Mouse (Mus musculus) intestine, embryonic 15.5 days (tissue): ENCODE results near the gene Simc1. TPM values are rescaled to one million over a fixed set of nuclear protein-coding genes. Genes with fewer than 3 reads are reported as not detected.

Experiments
- ATAC-seq: fragments of 200-750 bp; cut with Nextera tagmentation; 2 replicates; pipeline ENCODE4 v1.8.0; 2017; ENCODE audit warnings: moderate TSS enrichment, moderate library complexity
- H3K27ac ChIP-seq: fragments of 300-500 bp; sonication (generic); 2 replicates; pipeline ENCODE4 v1.5.1; 2015; ENCODE audit warnings: mild to moderate bottlenecking, inconsistent platforms
- H3K27me3 ChIP-seq: fragments of 300-500 bp; sonication (generic); replicated peaks from 2 replicates; pipeline ENCODE4 v1.6.1; 2015; ENCODE audit warnings: inconsistent platforms
- H3K36me3 ChIP-seq: fragments of 300-500 bp; sonication (generic); 2 replicates; pipeline ENCODE4 v1.6.1; 2015; ENCODE audit warnings: inconsistent platforms
- H3K4me1 ChIP-seq: fragments of 300-500 bp; sonication (generic); replicated peaks from 2 replicates; pipeline ENCODE4 v1.6.1; 2015; ENCODE audit warnings: inconsistent platforms
- H3K4me2 ChIP-seq: fragments of 300-500 bp; sonication (generic); replicated peaks from 2 replicates; pipeline ENCODE4 v1.6.1; 2015; ENCODE audit warnings: mild to moderate bottlenecking, inconsistent platforms
- H3K4me3 ChIP-seq: fragments of 300-500 bp; sonication (generic); replicated peaks from 2 replicates; pipeline ENCODE4 v1.5.1; 2015; ENCODE audit warnings: inconsistent platforms
- H3K9ac ChIP-seq: fragments of 300-500 bp; sonication (generic); 2 replicates; pipeline ENCODE4 v1.6.1; 2015; ENCODE audit warnings: inconsistent platforms
- H3K9me3 ChIP-seq: fragments of 300-500 bp; sonication (generic); 2 replicates; pipeline ENCODE4 v1.6.1; 2016; ENCODE audit warnings: inconsistent platforms
- WGBS: fragments of 180-500 bp; shearing (Covaris S2); methylation state at CpG from one replicate; pipeline ENCODE4 v1.1.7; 2015; 5-methylcytosine and 5-hydroxymethylcytosine counted together
- polyA plus RNA-seq: library from polyadenylated mRNA; unstranded; fragments of >200 nt; fragmentation: Nextera tagmentation; extraction: Ambion mirVana; gene quantifications from 2 replicates; pipeline ENCODE4 v1.2.1, GENCODE M21; 2015

The Simc1 gene
- polyA plus RNA-seq, 1 experiment from 2014 or later: 6.3 TPM

DNA sequence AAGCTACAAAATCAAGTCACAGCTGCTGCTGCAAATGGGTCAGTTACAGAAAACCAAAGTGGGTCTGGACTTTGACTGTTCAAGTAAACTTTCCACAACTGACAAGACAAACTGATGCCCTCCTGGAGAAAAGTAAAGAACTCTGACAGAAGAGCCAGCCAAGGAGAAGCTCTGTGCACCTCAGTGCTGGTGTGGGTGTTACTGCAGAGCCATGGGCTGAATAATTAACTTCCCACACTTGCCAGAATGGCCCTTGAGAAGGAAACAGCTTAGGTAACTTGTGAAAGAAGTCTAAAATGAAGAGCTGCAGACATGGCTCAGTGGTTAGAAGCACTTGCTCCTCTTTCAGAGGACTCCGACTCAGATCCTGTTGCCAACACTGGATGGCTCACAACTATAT, 54.1 kb downstream of the Simc1 start:
- Histone ChIP-seq H3K9me3 (no peaks in the 10 kb centered on the region), H3K27me3 (no peaks in the 10 kb centered on the region), H3K4me3 (no peak overlapping the region), H3K4me1 (no peaks in the 10 kb centered on the region), H3K9ac (no peak overlapping the region), H3K4me2 (no peak overlapping the region), H3K36me3 (peaks cover 40% of the 10 kb centered on the region), H3K27ac (no peak overlapping the region)
- ATAC-seq: no peak
- 93% methylated on average over 1 of the region's 1 CpGs for WGBS

DNA sequence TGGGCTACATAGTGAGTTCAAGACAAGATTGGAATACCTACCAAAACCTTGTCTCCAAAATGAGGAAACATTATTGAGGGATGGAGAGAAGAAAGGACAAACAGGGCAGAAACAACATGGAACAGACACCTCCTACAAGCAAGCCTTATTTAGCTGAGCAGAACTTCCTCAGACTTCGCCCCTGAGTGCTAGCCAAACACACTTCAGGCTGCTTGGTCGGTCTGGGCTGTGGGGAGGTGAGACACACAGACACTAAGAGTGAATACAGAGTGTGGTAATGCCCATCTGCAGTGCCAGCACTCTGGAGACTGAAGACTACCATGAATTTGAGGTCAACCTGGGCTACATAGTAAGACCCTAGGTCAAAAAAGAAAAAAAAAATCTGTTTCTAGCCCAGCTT, 56.1 kb downstream of the Simc1 start:
- H3K4me3 ChIP-seq: no peak overlapping the region
- H3K9ac ChIP-seq: no peak overlapping the region
- no peak for ATAC-seq
- no peak overlapping the region for H3K4me2 ChIP-seq
- 93% methylated on average over 2 of the region's 2 CpGs for WGBS
- H3K27ac ChIP-seq: no peak overlapping the region
- no peaks in the 10 kb centered on the region for H3K9me3 ChIP-seq
- H3K27me3 ChIP-seq: no peaks in the 10 kb centered on the region
- H3K4me1 ChIP-seq: peaks cover 5% of the 10 kb centered on the region; the same call in 1 of the 2 replicates
- H3K36me3 ChIP-seq: peaks cover 25% of the 10 kb centered on the region

DNA sequence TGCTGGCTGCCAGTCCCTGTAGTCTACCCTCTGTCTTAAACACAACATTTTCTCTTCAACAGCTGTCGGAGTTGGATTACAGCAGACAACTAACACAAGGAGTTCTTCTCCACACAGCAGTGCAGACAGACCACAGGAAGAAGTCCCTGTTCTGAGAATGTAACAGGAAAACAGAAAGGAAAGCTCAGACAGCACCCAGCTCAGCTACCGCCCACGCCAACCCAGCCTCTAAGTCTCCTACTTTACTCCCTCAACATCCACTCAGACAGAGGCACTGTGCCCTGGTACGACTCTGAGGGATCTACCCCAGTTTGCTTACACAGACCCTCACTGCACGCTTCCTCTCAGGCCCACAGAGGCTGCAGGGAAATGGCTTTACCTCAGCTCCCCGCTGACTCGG, 57.0 kb downstream of the Simc1 start:
- Histone ChIP-seq H3K4me1 (peaks cover 8% of the 10 kb centered on the region; the same call in 1 of the 2 replicates), H3K36me3 (peaks cover 25% of the 10 kb centered on the region), H3K4me2 (no peak overlapping the region), H3K27me3 (no peaks in the 10 kb centered on the region), H3K4me3 (no peak overlapping the region), H3K27ac (no peak overlapping the region), H3K9ac (no peak overlapping the region), H3K9me3 (no peaks in the 10 kb centered on the region)
- ATAC-seq: no peak
- WGBS: 94% methylated on average over 7 of the region's 7 CpGs

DNA sequence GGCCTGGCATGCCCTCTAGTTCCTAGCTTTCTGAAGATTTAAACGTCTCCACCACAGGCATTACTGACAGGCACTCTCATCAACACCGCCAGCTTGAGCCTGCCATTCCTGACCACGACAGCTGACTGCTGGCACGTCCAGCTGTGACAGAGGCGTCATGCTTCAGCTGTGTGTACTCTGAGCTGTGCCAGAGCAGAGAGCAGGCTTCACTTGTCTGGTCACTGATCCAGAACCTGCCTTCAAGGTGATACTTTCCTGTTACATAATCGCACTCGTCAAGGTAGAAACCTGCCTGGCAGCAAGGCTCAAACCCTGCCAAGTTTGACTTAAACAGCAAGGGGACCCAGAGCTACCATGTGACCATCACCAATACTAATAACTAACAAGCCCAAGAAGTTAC, 59.0 kb downstream of the Simc1 start:
- H3K4me1 ChIP-seq: peaks cover 11% of the 10 kb centered on the region; the same call in 1 of the 2 replicates
- no peaks in the 10 kb centered on the region for H3K9me3 ChIP-seq
- no peaks in the 10 kb centered on the region for H3K27me3 ChIP-seq
- H3K27ac ChIP-seq: no peak overlapping the region
- no peak overlapping the region for H3K4me3 ChIP-seq
- WGBS: 87% methylated on average over 7 of the region's 7 CpGs
- no peak overlapping the region for H3K4me2 ChIP-seq
- H3K36me3 ChIP-seq: peaks cover 15% of the 10 kb centered on the region
- no peak for ATAC-seq
- H3K9ac ChIP-seq: no peak overlapping the region

DNA sequence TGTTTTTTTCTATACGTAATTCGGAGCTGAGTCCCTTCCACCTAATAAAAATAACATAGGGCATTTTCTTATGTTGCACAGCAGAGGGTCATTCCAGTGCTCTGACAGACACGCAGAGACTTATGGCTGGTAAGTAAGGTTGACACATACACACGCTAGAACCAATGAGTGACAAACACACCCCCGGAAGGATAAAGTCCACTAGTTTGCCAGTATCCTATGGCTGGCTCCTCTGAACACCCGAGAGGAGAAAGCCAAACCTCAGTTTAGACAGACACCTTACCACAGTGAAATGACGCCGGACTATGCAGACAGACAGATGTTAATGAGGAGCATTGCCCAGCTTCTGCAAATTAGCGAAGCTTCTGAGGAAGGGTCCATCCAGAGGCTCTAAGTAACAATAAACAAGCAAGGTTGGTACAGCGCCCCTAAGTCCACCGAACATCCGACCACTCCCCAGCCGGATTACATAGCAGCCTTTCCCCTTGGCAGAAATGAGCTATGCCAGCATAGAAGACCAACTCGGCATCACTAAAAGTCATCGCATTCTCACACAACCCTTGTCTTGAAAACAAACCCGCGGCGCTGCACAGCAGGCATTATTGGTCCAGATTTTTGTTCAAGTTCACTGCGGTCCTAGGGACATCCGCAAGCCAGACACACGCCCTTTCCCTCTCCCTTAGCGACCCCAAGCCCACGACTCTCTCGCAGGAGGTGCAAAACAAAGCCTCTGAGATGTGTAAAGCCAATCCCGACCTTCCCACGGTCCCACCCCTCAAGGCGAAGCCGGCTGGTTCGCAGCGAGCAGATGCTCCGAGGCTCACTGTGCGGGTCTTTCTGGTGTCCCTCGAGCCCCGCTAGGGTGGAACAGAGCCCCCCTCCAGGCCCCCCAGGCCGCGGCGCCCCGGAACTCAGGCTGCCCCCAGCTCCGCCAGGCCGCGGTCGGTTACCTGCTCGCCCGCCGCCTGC, 60.9 kb downstream of the Simc1 start:
- WGBS: 9% methylated on average over 45 of the region's 45 CpGs
- ATAC-seq: peak; percentile 57

DNA sequence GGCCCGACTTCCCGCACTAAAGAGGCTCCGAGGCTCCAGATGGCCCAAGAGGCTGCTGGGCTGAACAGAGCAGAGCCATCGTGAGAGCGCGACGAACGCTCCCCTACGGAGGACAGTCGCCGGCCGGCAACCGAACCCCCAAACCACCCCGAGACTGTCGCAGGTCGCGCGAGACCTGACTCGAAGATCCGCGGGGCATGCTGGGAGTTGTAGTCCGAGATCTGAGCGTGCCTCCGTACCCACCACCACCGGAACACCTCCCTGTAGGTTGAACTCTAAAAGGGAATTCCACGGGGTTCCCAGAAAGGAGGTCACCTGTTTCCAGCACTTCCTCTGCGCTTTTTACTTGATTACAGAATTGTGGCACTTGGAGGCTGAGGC, 61.6 kb downstream of the Simc1 start, which contains the start of gene 4833439L19Rik:
Gene 4833439L19Rik (minus strand): TSS at position 235 of the 381 bp plus-strand sequence.
- WGBS: under 1% methylated on average over 27 of the region's 27 CpGs

More for the DNA sequence above, 60.9 kb downstream of the Simc1 start:
- Histone ChIP-seq H3K9ac (peak overlapping the region; percentile 96), H3K4me1 (peaks cover 11% of the 10 kb centered on the region; the same call in 1 of the 2 replicates), H3K27me3 (no peaks in the 10 kb centered on the region), H3K4me2 (peak overlapping the region; percentile 87), H3K9me3 (no peaks in the 10 kb centered on the region), H3K36me3 (peaks cover 6% of the 10 kb centered on the region), H3K4me3 (peak overlapping the region; percentile 99), H3K27ac (peak overlapping the region; percentile 32; the same call in 1 of the 2 replicates)

DNA sequence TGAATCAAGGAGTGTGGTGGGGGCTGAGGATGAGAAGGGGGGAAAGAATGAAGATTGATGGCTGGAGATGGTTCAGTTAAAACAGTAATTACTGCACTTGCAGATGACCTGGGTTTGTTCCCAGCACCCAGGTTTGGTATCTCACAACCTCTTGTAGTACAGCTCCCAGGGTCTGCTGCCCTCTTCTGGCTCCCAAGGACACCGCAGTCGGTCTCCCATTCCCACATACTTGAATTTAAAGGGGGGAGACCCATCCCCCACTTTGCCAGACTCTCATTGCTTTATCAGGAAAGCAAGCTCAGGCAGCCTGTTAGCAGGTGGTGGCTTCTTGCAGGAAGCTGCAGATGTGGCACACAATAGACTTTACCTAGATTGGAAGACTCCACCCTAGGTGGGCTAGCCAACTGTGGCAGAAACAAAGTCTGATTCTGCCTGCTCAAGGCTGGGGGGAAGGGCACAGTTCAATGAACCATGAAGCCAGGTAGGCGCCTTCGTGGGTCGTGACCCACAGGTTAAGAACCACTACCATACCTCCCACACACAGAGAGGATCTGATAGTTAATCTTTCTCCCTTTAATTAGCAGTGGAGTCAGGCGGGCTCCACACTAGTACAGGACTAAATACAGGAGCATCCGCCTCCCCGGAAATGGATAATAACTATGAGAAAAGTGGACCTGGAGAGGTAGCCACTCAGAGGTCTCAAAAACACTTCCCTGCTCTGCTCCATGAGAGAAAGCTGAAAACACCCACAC, 62.2 kb downstream of the Simc1 start:
- ATAC-seq: peak; percentile 61
- Histone ChIP-seq H3K36me3 (peaks cover 2% of the 10 kb centered on the region), H3K4me3 (peak overlapping the region; percentile 99), H3K4me2 (peak overlapping the region; percentile 87), H3K9me3 (no peaks in the 10 kb centered on the region), H3K27ac (peak overlapping the region; percentile 29; the same call in 1 of the 2 replicates), H3K9ac (no peak overlapping the region), H3K27me3 (no peaks in the 10 kb centered on the region), H3K4me1 (peaks cover 11% of the 10 kb centered on the region; the same call in 1 of the 2 replicates)
- WGBS: 44% methylated on average over 8 of the region's 8 CpGs

More for the DNA sequence above, 61.6 kb downstream of the Simc1 start, which contains the start of gene 4833439L19Rik:
- peak within 1 kb of the TSS; percentile 87 for H3K4me2 ChIP-seq
- no peaks in the 10 kb centered on the region for H3K27me3 ChIP-seq
- H3K9me3 ChIP-seq: no peaks in the 10 kb centered on the region
- peaks cover 4% of the 10 kb centered on the region for H3K36me3 ChIP-seq
- H3K4me3 ChIP-seq: peak within 1 kb of the TSS; percentile 99
- H3K4me1 ChIP-seq: peaks cover 11% of the 10 kb centered on the region; the same call in 1 of the 2 replicates
- peak; percentile 96 for ATAC-seq
- peak within 1 kb of the TSS; percentile 96 for H3K9ac ChIP-seq
- peak within 1 kb of the TSS; percentile 32; the same call in 1 of the 2 replicates for H3K27ac ChIP-seq

DNA sequence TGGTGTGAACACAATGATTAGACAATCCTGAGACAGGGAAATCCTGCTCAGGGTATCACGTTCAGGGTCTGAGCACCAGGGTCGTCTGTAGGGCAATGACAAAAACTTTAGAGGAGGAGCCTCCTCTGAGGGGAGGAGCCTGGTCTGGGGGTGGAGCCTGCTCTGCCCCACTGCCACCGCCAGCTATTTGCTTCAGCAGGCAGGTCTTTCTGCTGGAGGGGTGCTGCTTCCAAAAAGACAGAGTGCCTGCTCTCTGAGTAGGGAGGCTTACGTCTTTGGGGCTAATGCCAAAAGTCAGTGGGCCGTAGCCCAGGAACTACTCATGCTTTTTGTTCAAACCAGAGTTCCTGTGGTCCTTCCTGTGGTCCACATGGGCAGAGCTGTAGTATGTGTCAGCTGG, 64.8 kb downstream of the Simc1 start:
- ATAC-seq: no peak
- Histone ChIP-seq H3K27ac (no peak overlapping the region), H3K27me3 (no peaks in the 10 kb centered on the region), H3K4me3 (no peak overlapping the region), H3K9me3 (no peaks in the 10 kb centered on the region), H3K4me2 (no peak overlapping the region), H3K9ac (no peak overlapping the region), H3K4me1 (peaks cover 11% of the 10 kb centered on the region; the same call in 1 of the 2 replicates), H3K36me3 (no peaks in the 10 kb centered on the region)
- 45% methylated on average over 5 of the region's 5 CpGs for WGBS

DNA sequence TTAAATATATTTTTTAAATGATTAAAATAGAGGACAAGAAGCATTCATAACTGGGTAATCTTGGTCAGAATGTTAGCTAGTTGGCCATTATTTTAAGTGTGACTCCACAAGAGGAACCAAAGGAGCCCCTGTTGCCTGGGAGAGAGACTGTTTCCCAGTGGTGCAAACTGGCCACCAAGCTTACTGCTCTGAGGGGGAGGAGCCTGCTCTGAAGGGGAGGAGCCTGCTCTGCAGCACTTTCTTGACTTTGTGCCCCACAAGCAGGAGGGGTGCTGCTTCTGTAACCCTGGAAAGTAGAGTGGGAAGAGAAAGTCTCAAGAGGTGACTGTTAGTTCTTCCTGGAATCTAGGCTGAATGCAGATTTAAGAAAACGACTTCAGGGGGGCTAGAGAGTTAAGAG, 65.7 kb downstream of the Simc1 start:
- no peaks in the 10 kb centered on the region for H3K9me3 ChIP-seq
- 56% methylated on average over 1 of the region's 1 CpGs for WGBS

DNA sequence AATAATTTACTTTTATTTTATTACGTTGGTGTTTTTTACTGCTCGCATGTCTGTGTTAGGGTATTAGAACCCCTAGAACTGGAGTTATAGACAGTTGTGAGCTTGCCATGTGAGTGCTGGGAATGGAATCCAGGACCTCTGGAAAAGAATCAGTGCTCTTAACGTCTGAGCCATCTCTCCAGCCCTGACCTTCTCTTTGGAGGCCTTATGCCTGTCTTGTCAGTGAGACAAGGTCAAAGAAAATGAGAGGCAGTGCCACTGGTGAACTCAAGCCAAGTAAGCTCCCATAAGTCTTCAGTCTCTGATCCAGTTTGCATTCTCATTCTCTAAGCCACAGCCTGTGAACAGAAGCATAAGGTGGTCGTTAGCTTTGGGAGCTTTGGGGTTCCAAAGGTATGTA, 67.2 kb downstream of the Simc1 start:
- no peaks in the 10 kb centered on the region for H3K36me3 ChIP-seq
- H3K9ac ChIP-seq: no peak overlapping the region
- no peak overlapping the region for H3K4me2 ChIP-seq
- H3K4me3 ChIP-seq: no peak overlapping the region
- ATAC-seq: no peak
- H3K9me3 ChIP-seq: no peaks in the 10 kb centered on the region
- 76% methylated on average over 4 of the region's 4 CpGs for WGBS
- peaks cover 5% of the 10 kb centered on the region for H3K4me1 ChIP-seq
- no peak overlapping the region for H3K27ac ChIP-seq
- H3K27me3 ChIP-seq: no peaks in the 10 kb centered on the region

More for the DNA sequence above, 65.7 kb downstream of the Simc1 start:
- no peak overlapping the region for H3K9ac ChIP-seq
- H3K4me1 ChIP-seq: peaks cover 8% of the 10 kb centered on the region; the same call in 1 of the 2 replicates
- no peak overlapping the region for H3K27ac ChIP-seq
- H3K27me3 ChIP-seq: no peaks in the 10 kb centered on the region
- H3K4me3 ChIP-seq: no peak overlapping the region
- ATAC-seq: no peak
- H3K4me2 ChIP-seq: no peak overlapping the region
- H3K36me3 ChIP-seq: no peaks in the 10 kb centered on the region

DNA sequence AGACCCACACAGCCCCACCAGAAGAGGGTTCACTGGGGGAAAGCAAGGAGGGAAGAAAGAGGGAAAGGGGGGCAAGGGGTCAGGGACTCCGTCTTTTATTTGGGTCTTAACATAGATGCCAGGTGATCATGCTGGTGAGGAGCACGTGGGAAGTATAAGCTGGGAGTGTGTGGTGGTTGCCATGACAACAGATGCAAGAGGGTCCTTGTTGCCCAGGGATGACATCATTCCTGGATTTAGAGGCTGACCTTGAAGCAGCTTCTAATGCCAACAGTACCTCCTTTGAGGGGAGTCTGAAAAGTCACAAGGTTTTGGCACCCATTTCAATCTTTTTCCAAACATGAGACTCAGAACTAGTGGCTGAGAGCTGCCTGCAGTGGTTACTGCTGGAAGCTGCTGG, 68.1 kb downstream of the Simc1 start:
- no peak for ATAC-seq
- H3K27ac ChIP-seq: no peak overlapping the region
- no peak overlapping the region for H3K4me3 ChIP-seq
- H3K4me1 ChIP-seq: peaks cover 6% of the 10 kb centered on the region
- WGBS: 42% methylated on average over 2 of the region's 2 CpGs
- H3K9ac ChIP-seq: no peak overlapping the region
- no peaks in the 10 kb centered on the region for H3K36me3 ChIP-seq
- H3K27me3 ChIP-seq: no peaks in the 10 kb centered on the region
- H3K9me3 ChIP-seq: no peaks in the 10 kb centered on the region
- H3K4me2 ChIP-seq: no peak overlapping the region

DNA sequence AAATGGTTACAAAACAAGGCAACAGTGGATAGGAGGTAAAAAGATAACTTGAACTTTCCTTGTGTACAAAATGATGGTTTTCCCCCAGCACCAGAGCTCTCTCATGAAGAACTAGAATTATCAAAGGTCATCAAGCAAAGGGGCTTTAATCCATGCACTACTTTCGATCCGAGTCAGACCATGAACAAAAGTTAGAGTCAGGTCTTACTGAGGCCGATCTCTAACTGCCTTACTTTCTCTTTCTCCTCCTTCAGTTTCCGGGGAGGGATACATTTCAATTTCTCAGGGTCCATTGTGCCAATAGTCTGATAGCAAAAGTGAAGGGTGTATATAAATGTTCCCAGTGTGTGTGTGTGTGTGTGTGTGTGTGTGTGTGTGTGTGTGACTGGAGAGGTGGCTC, 69.0 kb downstream of the Simc1 start:
- Histone ChIP-seq H3K27ac (no peak overlapping the region), H3K9ac (no peak overlapping the region), H3K4me1 (peaks cover 6% of the 10 kb centered on the region), H3K4me2 (no peak overlapping the region), H3K4me3 (no peak overlapping the region), H3K27me3 (no peaks in the 10 kb centered on the region), H3K9me3 (no peaks in the 10 kb centered on the region), H3K36me3 (no peaks in the 10 kb centered on the region)
- no peak for ATAC-seq
- 80% methylated on average over 4 of the region's 4 CpGs for WGBS
